Mouse (Mus musculus) C2C12 (cell line): ENCODE measurements around the gene Ctf1. TPM values are rescaled to one million over a fixed set of nuclear protein-coding genes. Genes with fewer than 3 reads are reported as not detected.
A peak's percentile ranks its signal among the peaks of the same experiment; 100 is the strongest.

Experiments
- H3K27me3 ChIP-seq: one replicate; pipeline ENCODE4 v1.6.1; 2011; ENCODE audit not compliant: control insufficient read depth, insufficient read depth, insufficient read length
- H3K36me3 ChIP-seq: one replicate; pipeline ENCODE4 v1.6.1; 2011; ENCODE audit not compliant: control insufficient read depth, insufficient read depth
- H3K4me3 ChIP-seq: one replicate; pipeline ENCODE4 v1.5.1; 2011; ENCODE audit warnings: mild to moderate bottlenecking, control low read depth; ENCODE audit not compliant: poor library complexity, insufficient read depth, severe bottlenecking
- H3K79me2 ChIP-seq: one replicate; pipeline ENCODE4 v1.6.1; 2011; ENCODE audit not compliant: control insufficient read depth, insufficient read depth
- H3K79me3 ChIP-seq: one replicate; pipeline ENCODE4 v1.6.1; 2011; ENCODE audit warnings: low read depth, control low read depth
- H3ac ChIP-seq: one replicate; pipeline ENCODE3; 2011; ENCODE audit warnings: low read depth; ENCODE audit not compliant: control insufficient read depth, insufficient read length
- CEBPB ChIP-seq: IDR thresholded peaks from one replicate; pipeline ENCODE4 v1.6.1; 2011; ENCODE audit warnings: low read depth, mild to moderate bottlenecking, control low read depth, moderate library complexity
- CTCF ChIP-seq: IDR thresholded peaks from one replicate; pipeline ENCODE4 v1.5.1; 2011; ENCODE audit not compliant: control insufficient read depth, insufficient read depth, insufficient read length
- FOSL1 ChIP-seq: IDR thresholded peaks from one replicate; pipeline ENCODE4 v1.8.0; 2011; ENCODE audit warnings: mild to moderate bottlenecking, low read length; ENCODE audit not compliant: poor library complexity, insufficient read depth, severe bottlenecking
- MAX ChIP-seq: IDR thresholded peaks from one replicate; pipeline ENCODE4 v1.6.1; 2011; ENCODE audit warnings: mild to moderate bottlenecking, control low read depth
- MYOD1 ChIP-seq: IDR thresholded peaks from one replicate; pipeline ENCODE4 v1.6.1; 2011; ENCODE audit warnings: low read depth; ENCODE audit not compliant: control insufficient read depth, insufficient read length
- MYOG ChIP-seq: IDR thresholded peaks from one replicate; pipeline ENCODE4 v1.6.1; 2011; ENCODE audit not compliant: control insufficient read depth, insufficient read length; ENCODE audit errors: extremely low read depth
- USF1 ChIP-seq: IDR thresholded peaks from one replicate; pipeline ENCODE4 v1.6.1; 2011; ENCODE audit warnings: low read depth, mild to moderate bottlenecking, control low read depth, moderate library complexity
- polyA plus RNA-seq: library from polyadenylated mRNA; unstranded; fragments of >200 nt; fragmentation: generic; extraction: Trizol; gene quantifications from one replicate; pipeline ENCODE4 v1.2.1, GENCODE M21; 2012; ENCODE audit warnings: missing spikeins

Ctf1 gene
- polyA plus RNA-seq, 1 experiment, result 9.2 TPM

DNA sequence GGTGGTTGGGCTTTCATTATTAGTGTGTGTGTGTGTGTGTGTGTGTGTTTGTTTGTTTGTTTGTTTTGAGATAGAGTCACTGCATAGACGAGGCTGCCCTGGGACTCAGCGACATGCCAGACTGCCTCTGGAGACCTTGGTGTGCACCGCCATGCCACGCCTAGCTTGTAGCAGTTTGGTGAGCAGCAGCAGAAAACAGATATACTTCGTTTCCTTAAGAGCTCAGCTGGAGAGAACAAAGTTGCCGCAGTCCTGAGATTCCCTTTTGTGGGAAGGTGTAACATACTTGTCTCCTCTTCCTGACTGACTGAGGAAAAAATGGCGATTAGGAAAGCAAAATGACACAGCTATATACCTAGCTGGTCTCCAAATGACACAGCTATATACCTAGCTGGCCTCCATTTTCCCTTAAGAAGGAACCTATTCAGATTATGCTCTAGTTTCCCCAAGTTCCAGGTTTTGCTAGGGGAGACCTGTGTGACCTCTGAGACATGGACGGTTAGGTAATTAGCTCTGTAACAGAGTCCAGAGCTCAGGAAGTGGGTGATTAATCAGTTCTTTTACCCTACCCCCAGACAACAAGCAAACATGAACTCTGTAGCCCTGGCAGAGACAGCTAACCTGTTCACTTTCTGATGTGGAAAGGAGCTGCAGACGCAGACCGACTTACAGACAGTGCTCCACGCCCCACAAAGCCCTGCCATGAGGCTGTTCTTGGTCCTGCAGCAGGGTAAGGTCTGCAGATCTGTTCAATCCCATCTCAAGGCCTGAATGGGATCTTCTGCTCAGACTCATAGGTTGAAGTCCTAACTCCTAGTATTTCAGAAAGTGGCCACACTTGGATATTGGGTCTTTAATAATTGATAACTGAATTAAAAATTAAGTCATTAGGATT lies 40.4 kb upstream of the Ctf1 start:
- no peak overlapping the region for H3K4me3 ChIP-seq
- no peak overlapping the region for H3ac ChIP-seq
- no peaks in the 10 kb centered on the region for H3K27me3 ChIP-seq
- H3K79me2 ChIP-seq, result no peaks in the 10 kb centered on the region
- TF ChIP-seq CEBPB (no peak), USF1 (no peak)
- no peaks in the 10 kb centered on the region for H3K79me3 ChIP-seq
- no peaks in the 10 kb centered on the region for H3K36me3 ChIP-seq

DNA sequence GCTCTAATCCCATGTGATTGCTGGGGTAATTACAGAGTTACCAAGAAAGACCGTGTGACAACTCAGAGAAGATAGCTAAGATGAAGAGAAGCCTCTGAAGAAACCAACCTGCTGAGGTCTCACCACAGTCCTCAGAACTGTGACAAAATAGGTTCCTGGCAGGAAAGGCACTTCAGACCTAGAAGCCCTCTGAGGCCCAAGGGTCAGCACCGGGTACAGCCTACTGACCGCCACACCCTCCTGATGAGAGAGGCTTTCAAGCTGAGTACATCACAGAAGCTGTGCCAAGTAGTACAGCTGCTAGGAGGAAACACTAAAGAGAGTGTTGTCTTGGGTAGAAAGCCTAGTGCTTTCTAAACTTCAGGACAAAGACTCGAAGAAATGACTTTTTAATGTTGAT lies 39.8 kb upstream of the Ctf1 start:
- H3ac ChIP-seq, result no peak overlapping the region
- H3K79me2 ChIP-seq, result no peaks in the 10 kb centered on the region
- no peaks in the 10 kb centered on the region for H3K27me3 ChIP-seq
- no peak overlapping the region for H3K4me3 ChIP-seq
- no peaks in the 10 kb centered on the region for H3K79me3 ChIP-seq
- TF ChIP-seq CEBPB, result no peak
- no peaks in the 10 kb centered on the region for H3K36me3 ChIP-seq

DNA sequence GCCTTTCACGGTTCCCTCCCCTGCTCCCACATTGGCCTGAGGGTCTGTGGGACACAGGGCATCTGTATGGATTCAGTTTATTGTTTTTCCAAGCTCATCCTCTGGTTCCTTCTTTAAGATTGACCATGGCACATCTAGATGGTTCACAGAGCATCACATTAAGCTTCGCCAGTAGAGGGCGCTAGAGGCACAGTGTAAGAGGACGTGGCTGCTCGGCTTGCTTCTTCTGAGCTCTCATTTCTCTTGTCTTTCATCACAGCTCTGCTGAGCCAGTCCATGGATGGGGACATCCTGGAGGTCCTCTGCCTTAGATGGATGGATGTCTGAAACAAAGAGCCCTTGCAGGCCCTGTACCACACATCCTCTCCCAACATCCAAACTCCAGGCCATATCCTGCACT lies 37.6 kb upstream of the Ctf1 start:
- Histone ChIP-seq H3K79me2 (no peaks in the 10 kb centered on the region), H3K4me3 (no peak overlapping the region), H3K27me3 (no peaks in the 10 kb centered on the region), H3K36me3 (no peaks in the 10 kb centered on the region), H3K79me3 (no peaks in the 10 kb centered on the region), H3ac (no peak overlapping the region)
- TF ChIP-seq MAX, result no peak
- TF ChIP-seq USF1, result no peak
- TF ChIP-seq MYOG, result no peak
- peak; percentile 76 for TF ChIP-seq CTCF
- no peak for TF ChIP-seq CEBPB
- no peak for TF ChIP-seq FOSL1

DNA sequence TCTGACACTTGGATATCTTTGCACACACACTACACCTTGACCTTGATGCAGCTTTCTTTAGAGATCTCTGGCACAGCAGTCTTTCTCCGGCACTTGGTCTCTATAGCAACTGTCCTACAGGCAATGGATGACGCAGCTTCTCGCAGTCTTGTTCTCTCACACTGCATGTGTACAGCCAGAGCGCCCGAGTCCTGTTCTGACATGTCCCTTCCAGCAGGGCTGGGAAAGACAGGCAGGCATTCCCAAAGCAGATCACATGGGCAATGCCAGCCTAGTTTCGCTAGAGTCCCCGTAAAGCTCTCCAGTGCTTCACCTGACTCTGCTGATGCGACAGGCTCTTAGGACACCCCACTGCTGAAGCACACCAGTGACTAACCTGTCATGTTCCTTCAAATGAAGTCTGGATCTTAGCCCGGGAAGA lies 37.1 kb upstream of the Ctf1 start:
- Histone ChIP-seq H3K4me3 (no peak overlapping the region), H3K79me3 (no peaks in the 10 kb centered on the region), H3ac (no peak overlapping the region), H3K27me3 (no peaks in the 10 kb centered on the region), H3K79me2 (no peaks in the 10 kb centered on the region), H3K36me3 (no peaks in the 10 kb centered on the region)
- TF ChIP-seq USF1 (no peak), MYOD1 (no peak), FOSL1 (no peak), MYOG (no peak), CEBPB (no peak), MAX (no peak), CTCF (no peak)

DNA sequence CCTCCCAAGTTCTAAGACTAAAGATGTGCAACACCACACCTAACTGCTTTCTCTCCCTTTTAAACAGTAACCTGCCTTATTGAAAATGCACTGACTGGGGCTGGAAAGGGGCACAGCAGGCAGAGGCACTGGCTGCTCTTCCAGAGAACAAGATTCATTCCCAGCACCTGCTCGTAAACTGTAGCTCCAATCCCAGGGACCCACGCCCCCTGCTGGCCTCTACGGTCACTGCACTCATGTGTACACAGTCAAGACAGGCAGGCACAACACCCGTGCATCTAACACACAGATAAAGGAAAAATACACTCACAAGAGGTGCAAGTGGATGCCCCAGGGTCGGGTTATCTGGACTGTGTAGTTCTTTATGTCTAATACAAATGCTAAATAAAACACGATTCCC lies 35.5 kb upstream of the Ctf1 start:
- Histone ChIP-seq H3K27me3 (no peaks in the 10 kb centered on the region), H3K79me3 (no peaks in the 10 kb centered on the region), H3K79me2 (no peaks in the 10 kb centered on the region), H3K4me3 (no peak overlapping the region), H3ac (no peak overlapping the region), H3K36me3 (no peaks in the 10 kb centered on the region)
- TF ChIP-seq CTCF (peak; percentile 63), MAX (no peak), FOSL1 (no peak), CEBPB (no peak), MYOG (no peak)

DNA sequence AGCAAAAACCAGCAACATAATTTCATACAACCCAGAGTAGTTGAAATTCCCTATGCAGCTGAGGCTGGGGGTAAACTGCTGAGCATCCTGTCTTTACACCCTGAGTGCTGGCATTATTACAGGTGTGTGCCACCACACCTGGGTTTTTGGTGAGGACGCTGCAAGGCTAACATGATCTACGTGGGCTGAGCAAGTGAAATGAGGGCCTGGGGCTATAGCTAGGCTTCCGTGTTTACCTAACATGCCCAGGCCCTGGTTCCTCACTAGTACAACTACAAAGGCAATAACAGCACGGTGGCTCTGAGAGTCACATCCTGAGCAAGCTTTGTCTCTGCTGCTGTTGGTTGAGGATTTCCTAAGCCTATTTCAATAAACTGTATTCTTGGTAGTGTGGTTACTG lies 34.9 kb upstream of the Ctf1 start:
- Histone ChIP-seq H3K36me3 (no peaks in the 10 kb centered on the region), H3K4me3 (no peak overlapping the region), H3K27me3 (no peaks in the 10 kb centered on the region), H3K79me3 (no peaks in the 10 kb centered on the region), H3ac (no peak overlapping the region), H3K79me2 (no peaks in the 10 kb centered on the region)
- TF ChIP-seq USF1 (no peak), FOSL1 (no peak), MYOG (no peak), CEBPB (no peak), MYOD1 (no peak), CTCF (no peak)
